Mouse (Mus musculus) E14TG2a.4 (cell line): ENCODE measurements at regions not wholly inside any gene's neighbourhood (a gene's known extent, or its start where the extent isn't known, plus 50 kb on each side); places are given as distances from the start of the nearest gene placed in this dataset.

Source experiments
- CTCF ChIP-seq: conservative IDR thresholded peaks from 2 replicates; pipeline ENCODE4 v1.5.1; 2014; ENCODE audit warnings: low read length
- NANOG ChIP-seq: IDR thresholded peaks from 2 replicates; pipeline ENCODE4 v1.6.1; 2014; ENCODE audit warnings: borderline replicate concordance, low read length, mixed read lengths
- POU5F1 ChIP-seq: IDR thresholded peaks from 2 replicates; pipeline ENCODE4 v1.6.1; 2014; ENCODE audit warnings: low read length, borderline replicate concordance

DNA sequence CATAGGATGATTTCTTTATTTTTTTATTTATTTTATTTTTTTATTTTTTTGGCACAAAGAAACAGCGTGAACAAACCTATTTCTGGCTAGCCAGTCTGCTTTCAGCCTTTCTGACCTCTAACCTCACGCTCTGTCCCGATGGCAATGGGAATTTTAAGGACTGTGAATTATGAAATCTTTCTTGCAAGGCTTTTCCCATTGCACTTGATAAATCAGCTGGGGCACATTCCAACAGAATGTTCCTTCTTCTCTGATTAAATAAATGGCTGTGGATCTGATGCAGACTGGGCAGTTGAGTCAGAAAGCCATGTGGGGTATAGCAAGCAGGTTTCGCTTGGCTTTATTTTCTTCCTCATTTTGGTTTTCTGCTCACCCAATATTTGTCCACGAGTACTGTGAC is 1324.2 kb upstream of the Zeb2 start:
- no peak for TF ChIP-seq CTCF
- TF ChIP-seq POU5F1 = no peak
- TF ChIP-seq NANOG = no peak
